Mouse (Mus musculus) mouse embryonic stem cell (cell line): ENCODE measurements around the gene Fam222b.

Experiments
- in situ Hi-C, 2 experiments: fragments of 300-500 bp; cut with MboI; formaldehyde crosslinking; loops; 1 replicate in 1 of 2; 3 replicates in 1 of 2; pipeline ENCODE4 v1.14.3; 2019 to 2020; ENCODE audit warnings: low sequenced_read_pairs in 2 of 2, low pct_unique_long_range_greater_than_20kb in 1 of 2, mixed read lengths in 1 of 2; ENCODE audit not compliant: unreplicated experiment in 1 of 2

Gene Fam222b

GRCm38 (mm10) chr11:78079961-78080921, 14.2 kb upstream of the Fam222b start, which contains the start of gene Eral1:
TSS of gene Eral1 (minus strand) at chr11:78080383.
- in situ Hi-C loops = no loop called here

GRCm38 (mm10) chr11:78083595-78083994, 10.9 kb upstream of the Fam222b start:
- in situ Hi-C loops = no loop called here

GRCm38 (mm10) chr11:78086925-78087479, 7.5 kb upstream of the Fam222b start:
- in situ Hi-C loops = no loop called here

- in situ Hi-C loops = no loop called here
Measured at GRCm38 (mm10) chr11:78087756-78088281, 6.6 kb upstream of the Fam222b start.

- in situ Hi-C loops = no loop called here
Measured at GRCm38 (mm10) chr11:78094137-78094503, 340 bp upstream of the Fam222b start.

GRCm38 (mm10) chr11:78095144-78095516, 670 bp downstream of the Fam222b start:
- in situ Hi-C loops = no loop called here

GRCm38 (mm10) chr11:78097077-78097476, 2.6 kb downstream of the Fam222b start:
- in situ Hi-C loops = no loop called here

- in situ Hi-C loops = no loop called here
Measured at GRCm38 (mm10) chr11:78100746-78101145, 6.3 kb downstream of the Fam222b start.

- in situ Hi-C loops = no loop called here
Measured at GRCm38 (mm10) chr11:78102142-78102541, 7.7 kb downstream of the Fam222b start.

- in situ Hi-C loops = no loop called here
Measured at GRCm38 (mm10) chr11:78102958-78103747, 8.7 kb downstream of the Fam222b start.

GRCm38 (mm10) chr11:78104501-78104900, 10.0 kb downstream of the Fam222b start:
- in situ Hi-C loops = no loop called here

GRCm38 (mm10) chr11:78113616-78114015, 19.2 kb downstream of the Fam222b start:
- in situ Hi-C loops = no loop called here

- in situ Hi-C loops = no loop called here
Measured at GRCm38 (mm10) chr11:78114676-78115366, 20.4 kb downstream of the Fam222b start.

GRCm38 (mm10) chr11:78115367-78116145, 21.1 kb downstream of the Fam222b start:
- in situ Hi-C loops = no loop called here

GRCm38 (mm10) chr11:78116146-78116410, 21.6 kb downstream of the Fam222b start:
- in situ Hi-C loops = no loop called here

- in situ Hi-C loops = no loop called here
Measured at GRCm38 (mm10) chr11:78118467-78118866, 24.0 kb downstream of the Fam222b start.

GRCm38 (mm10) chr11:78119898-78120297, 25.4 kb downstream of the Fam222b start:
- in situ Hi-C loops = no loop called here

GRCm38 (mm10) chr11:78121176-78121575, 26.7 kb downstream of the Fam222b start:
- in situ Hi-C loops = no loop called here
